Mouse (Mus musculus) layer of hippocampus, adult 8-10 months (tissue): ENCODE measurements around the gene Arfgef3. TPM values are rescaled to one million over a fixed set of nuclear protein-coding genes. Genes with fewer than 3 reads are reported as not detected.
A peak's percentile ranks its signal among the peaks of the same experiment; 100 is the strongest.
"Not testable (repeated sequence)": the region's sequence is repeated elsewhere in the genome, so short reads cannot be mapped to it uniquely, and the experiment has no call there.

ENCODE experiments used
- DNase-seq, 2 experiments: peaks; one replicate each; pipeline ENCODE4 v3.0.0; 2022; ENCODE audit warnings: low spot score in 2 of 2
- total RNA-seq, 4 experiments: library from RNA; stranded (reverse); gene quantifications; 2 replicates each; pipeline ENCODE4 v1.2.4; 2022

Arfgef3 gene
- total RNA-seq, 4 experiments from 2014 or later = 76.1 to 88.8 (median 81.9) TPM

DNA sequence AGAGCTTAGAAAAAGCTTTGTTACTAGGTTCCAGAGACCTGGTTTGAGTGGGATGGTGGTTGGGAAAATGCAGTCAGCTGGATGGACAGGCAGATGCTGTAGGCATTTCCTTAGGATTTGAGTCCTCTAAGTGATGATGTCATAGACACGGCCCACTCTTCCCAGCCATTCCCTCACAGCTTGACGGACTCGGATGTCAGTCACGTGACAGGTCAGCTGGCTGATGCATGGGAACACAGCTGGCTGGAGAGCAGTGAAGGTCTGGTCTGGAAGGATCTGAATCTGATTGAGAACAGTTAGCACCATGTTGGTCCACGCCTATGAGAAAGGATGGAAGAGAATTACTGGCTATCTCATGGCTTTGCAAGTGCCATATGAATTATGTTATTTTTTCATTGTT is 154.3 kb downstream of the Arfgef3 start:
- no peak for DNase-seq

DNA sequence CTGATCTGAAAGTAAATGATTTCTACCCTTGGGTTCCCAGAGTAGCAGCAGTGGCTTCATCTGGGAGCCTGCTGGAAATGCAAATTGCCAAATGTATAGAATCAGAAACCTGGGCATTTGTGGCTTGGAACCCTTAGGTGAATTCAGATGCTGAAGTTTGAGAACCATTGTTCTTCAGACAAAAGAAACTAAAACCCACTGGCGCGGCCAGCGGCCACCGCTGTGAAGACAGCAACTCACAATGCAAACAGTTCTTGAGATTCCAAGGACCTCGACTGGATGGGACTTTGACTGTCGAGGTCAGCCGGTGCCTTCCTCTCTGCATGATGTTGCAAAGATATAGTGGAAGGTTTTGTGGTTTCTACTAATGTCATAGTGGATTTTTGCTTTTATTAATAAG is 159.6 kb downstream of the Arfgef3 start:
- no peak for DNase-seq

DNA sequence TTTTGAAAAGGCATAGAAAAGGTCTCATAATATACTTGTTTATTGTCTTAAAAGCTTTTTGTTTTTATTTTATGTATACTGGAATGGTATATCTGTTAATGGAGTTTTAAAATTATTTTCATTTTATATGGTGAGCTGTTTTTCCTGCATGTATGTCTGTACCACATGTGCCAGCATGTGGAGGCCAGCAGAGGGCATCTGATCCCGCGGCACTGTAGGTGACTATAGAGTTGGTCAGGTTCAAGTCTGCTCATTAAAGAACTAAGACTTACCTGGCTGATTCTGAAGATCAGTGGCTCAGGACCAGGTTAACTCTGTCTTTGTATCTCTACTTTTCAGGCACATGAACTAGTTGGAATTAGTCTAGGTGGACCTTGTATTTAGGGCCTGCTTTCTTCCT is 171.2 kb downstream of the Arfgef3 start:
- no peak for DNase-seq

DNA sequence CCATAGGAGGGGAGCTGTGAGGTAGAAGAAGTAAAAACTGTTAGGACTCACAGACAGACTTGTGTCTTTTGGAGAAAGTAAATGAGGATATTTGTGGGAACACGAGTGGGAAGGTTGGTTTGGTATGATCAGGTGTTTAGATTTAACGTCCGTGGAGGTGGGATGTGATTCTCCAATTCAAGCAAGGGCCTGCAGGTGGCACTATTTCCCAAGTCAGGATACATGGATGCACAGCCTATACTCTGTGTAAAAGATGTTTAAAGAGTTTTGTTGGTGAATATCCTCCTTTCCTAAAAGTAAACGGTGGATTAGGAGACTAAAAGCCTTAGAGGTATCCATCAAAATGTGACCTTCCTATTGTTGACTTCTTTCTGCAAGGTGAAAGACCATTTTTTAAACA is 180.8 kb downstream of the Arfgef3 start:
- DNase-seq = peak in 1 of 2 experiments; percentile 66

DNA sequence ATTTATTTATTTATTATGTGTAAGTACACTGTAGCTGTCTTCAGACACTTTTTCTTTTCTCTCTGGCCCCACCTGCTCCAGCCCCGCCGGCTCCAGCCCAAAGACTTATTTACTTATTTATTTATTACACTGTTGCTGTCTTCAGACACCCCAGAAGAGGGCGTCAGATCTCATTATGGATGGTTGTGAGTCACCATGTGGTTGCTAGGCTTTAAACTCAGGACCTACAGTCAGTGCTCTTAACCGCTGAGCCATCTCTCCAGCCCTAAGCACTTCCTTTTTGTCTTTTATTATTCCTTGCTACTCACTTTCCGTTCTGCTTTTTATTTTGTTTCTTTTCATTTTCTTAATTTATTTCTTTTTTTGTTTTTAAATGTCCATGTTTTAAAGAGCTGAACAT is 182.3 kb downstream of the Arfgef3 start:
- DNase-seq = no peak

DNA sequence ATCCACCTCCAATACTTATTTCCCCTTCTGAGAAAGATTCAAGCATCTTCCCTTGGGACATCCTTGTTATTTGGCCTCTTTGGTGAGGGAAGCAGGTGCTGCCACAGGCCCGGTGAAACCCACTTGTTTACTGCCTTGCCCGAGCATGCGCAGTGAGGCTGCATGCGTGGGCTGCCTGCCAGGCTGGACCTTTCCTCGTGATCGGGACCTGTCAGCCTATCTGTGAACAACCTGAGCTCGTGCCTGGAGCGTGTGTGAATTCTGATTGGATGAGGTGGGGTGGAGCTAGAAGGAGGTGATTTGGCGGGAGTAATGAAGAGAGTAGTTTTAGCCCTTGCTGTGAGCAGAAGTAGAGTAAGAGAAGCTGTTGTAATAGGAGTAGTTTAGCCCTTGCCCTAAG is 184.7 kb downstream of the Arfgef3 start:
- not testable (repeated sequence) for DNase-seq

DNA sequence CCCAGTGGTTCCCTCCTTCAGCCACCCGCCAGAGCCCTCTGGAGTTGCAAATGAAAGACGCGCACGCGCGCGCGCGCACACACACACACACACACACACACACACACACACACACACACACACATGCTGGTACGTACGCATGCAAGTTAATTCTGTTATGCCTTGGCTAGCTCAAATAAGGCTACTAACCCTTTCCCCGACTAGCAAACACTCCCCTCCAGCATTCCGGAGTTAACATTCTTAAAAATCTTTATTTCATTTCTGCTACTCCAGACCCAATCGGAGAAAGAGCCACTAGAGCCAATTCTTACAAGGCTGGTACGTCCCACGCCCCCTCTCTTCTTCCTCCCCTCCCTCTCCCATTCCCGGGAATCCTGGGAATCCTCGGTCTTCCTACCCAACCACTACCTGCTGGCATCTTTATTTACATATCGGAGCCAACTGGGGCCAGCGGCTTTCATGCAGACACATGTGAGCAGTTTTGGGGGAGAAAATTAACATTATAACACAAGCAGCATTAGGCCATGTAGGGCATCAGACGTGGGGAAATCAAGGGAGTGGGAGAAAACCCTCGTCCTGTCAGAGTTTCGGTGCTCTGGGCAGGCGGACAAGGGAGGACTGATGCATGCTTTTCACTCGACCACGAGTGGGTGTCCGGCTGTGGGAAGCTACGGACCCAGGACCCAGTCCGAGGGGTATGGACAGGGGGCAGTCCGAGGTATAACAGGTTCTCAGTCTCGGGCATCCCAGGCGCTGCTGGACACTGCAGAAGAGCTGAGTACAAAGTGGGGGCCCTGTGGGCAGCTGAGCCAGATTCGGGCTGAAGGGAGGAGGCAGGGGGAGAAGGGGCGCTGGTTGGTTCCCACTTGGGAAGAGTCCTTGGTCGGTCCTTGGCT is 194.2 kb downstream of the Arfgef3 start:
- DNase-seq = no peak

DNA sequence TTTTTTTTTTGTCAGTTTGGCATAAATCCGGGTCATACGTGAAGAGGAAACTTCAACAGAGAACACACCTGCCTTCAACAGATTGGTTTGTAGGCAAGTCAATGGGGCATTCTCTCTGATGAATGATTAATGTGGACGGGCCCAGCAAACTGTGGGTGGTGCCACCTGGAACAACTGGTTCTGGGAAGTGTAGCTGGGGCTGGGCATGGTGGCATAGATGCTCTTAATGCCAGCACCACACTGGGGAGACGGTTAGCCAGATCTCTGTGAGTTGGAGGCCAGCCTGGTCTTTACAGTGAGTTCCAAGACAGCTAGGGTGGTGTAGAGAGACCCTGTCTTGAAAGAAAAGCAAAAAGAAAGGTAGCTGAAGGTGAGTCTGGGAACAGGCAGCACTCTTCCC is 196.4 kb downstream of the Arfgef3 start:
- no peak for DNase-seq

DNA sequence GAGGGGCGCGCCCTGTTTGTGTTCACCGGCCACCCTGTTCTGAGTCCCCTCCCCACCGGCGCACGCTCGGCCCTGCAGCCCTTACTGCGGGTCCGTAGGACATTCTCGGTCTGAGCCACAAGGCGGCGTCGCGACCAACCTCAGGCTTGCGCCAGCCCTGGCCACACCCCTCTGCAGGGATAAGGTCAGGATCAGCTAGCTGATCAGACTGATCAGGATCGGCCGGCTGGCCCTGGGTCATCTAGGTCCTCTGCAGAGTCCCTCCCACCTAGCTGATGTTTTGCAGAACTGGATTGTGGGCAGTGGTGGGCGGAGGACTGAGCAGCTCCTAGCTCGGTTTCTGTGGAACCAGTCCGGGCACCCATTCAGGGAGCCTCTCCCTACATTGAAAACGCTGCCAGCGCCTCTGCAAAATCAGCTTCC is 197.9 kb downstream of the Arfgef3 start, which contains the start of gene Hebp2:
Hebp2 (minus strand) TSS at position 264 of the 423 bp plus-strand sequence.
- peak in 1 of 2 experiments; percentile 53 for DNase-seq

DNA sequence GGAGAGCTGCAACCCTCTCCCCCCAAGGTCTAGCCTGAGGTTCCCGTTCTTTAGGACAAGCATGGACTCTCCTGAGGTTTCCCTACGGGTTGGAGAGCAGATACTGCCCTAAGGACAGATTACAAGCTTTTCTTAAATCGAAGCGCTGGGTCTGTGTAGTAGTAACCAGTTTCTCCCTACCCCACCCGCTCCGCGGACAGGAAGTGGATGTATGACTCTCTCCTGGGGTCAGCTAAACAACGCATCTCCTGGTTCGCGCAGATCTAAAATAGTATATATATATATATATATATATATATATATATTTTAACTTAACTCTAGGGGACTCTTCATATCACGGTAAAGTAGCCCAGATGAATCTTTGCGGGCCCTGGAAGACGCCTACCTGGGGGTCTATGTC is 198.4 kb downstream of the Arfgef3 start:
- no peak for DNase-seq

DNA sequence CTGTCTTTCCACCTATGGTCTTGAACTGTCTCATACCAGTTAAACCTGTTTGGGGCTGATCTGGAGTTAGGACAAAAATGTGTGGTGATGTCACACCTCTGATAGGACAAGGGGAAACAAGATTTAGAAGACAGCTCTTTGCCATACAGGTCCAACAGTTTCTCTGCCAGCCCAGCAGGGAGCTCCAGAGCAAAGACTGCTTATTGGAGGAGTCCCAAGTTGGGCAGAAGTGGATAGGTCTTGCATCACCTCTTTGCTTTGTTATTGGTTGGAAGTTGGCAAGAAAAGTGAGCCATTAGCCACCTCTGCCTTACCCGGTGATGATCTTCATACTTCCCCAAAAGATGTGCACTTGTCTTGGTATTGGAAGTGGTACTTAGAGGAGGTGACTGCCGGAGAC is 206.9 kb downstream of the Arfgef3 start:
- DNase-seq = no peak

DNA sequence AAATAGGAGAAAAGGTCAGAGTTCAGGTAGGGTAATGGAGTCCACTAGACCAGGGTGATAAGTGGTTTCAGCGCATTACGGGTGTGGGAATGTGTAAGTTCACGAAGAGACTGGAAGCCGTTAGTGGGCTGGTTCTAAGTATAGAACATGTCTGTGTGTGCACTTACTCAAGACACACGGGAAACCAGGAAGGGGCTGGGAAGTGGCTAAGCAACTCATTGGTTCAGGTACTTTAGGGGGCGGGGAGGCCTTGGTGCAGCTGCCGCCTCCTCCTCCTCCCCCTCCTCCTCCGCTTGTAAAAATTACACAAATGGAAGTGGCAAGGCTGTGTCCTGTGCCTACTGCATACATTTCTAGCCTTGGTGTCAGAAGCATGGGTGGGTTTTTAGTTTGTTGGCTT is 211.5 kb downstream of the Arfgef3 start:
- no peak for DNase-seq

Other genes with a start within 250 kb of the Arfgef3 start
- gene Hebp2, start 197.9 kb downstream of the Arfgef3 start, total RNA-seq = 1 to 10 TPM; 2.3 to 4.8 (median 4.2) TPM
- not detected for gene Gm4922, start 42.8 kb upstream of the Arfgef3 start, total RNA-seq
- gene Perp, start 101.1 kb upstream of the Arfgef3 start, total RNA-seq = 1 to 10 TPM; 4.0 to 4.6 (median 4.1) TPM